Mouse (Mus musculus) G1E (cell line): ENCODE measurements around the gene Cib1.

Experiments used
- CTCF ChIP-seq: IDR thresholded peaks from 2 replicates; pipeline ENCODE4 v1.5.1; 2012; ENCODE audit warnings: low read depth, low read length, inconsistent platforms, mixed read lengths
- GATA1 ChIP-seq: IDR thresholded peaks from 2 replicates; pipeline ENCODE4 v1.6.1; 2012; ENCODE audit warnings: borderline replicate concordance, low read length, inconsistent platforms, mixed read lengths
- GATA2 ChIP-seq: IDR thresholded peaks from 2 replicates; pipeline ENCODE4 v1.6.1; 2012; ENCODE audit warnings: low read depth, low read length, inconsistent platforms, borderline replicate concordance
- POLR2AphosphoS5 ChIP-seq: IDR thresholded peaks from 2 replicates; pipeline ENCODE4 v1.6.1; 2012; ENCODE audit warnings: low read depth, low read length, inconsistent platforms; ENCODE audit not compliant: insufficient replicate concordance
- TAL1 ChIP-seq: conservative IDR thresholded peaks from 2 replicates; pipeline ENCODE4 v1.6.1; 2012; ENCODE audit warnings: low read depth, low read length, inconsistent platforms, mixed read lengths

DNA sequence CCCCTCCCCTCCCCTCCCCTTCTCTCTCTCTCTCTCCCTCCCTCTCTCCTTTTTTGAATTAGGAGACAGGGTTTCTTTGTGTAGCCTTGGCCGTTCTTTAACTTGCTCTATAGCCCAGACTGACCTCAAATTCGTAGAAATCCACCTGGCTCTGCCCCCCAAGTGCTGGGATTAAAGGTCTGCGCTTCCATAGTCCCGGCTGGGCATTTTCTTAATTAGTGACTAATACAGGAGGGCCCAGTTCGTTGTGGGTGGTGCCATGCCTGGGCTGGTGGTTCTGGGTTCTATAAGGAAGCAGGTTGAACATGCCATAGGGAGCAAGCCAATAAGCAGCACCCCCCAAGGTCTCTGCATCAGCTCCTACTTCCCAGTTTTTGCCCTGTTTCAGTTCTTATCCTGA is 48.6 kb downstream of the Cib1 start:
- TF ChIP-seq CTCF (no peak), TAL1 (no peak), GATA1 (no peak), POLR2AphosphoS5 (no peak), GATA2 (no peak)
